Mouse (Mus musculus): ENCODE results near the gene Pkp3. TPM values are rescaled to one million over a fixed set of nuclear protein-coding genes. Genes with fewer than 3 reads are reported as not detected.
"Not testable (repeated sequence)": the region's sequence is repeated elsewhere in the genome, so short reads cannot be mapped to it uniquely, and the experiment has no call there.

Pkp3 gene
- 11.6 and 14.7 TPM in 2 replicates for polyA plus RNA-seq (2014; fragmentation: Nextera tagmentation; extraction: Ambion mirVana)

DNA sequence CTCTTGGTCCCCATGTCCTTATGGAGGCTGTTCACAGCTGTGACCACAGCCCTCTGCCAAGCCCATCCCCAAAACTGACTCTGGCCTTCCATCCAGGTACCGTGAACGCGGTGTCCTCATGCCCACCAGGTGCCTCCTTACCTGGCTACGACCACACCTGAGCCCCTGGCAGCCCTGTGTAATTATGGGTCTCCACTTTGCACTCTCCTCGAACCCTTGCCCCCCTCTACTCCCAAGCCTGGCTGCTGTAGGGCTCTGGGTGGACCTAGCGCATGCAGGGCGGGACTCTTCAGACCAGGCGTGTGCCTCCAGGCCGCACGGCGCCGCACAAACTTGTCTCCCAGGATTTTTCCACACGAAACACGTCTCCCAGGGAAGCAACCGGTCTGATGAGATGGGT, at the start of gene Pkp3:
TSS of gene Pkp3 (plus strand) at position 378 of the 400 bp plus-strand sequence.
- no peak within 1 kb of the TSS for H3K4me3 ChIP-seq (ENCODE audit: low read depth, low read length)
- whole genome bisulfite sequencing = 94% methylated on average over 15 of the region's 15 CpGs

DNA sequence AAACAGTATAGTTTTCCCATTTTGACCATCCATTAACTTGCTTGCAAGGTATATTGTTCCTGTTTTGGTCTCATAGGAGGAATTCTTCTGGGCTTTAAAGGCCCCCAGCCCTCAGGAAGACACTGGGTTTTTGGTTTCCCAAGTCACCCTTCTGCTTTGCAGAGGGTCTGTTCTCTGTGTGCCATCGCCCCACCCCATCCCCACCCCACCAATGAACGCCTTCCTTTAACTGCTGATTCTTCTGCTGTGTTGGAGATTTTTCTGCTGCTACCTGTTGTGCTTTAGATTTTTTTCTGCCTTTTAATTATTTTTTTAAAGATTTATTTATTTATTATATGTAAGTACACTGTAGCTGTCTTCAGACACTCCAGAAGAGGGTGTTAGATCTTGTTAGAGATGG, 49.2 kb upstream of the Pkp3 start, which contains the start of gene Gm17387:
TSS of gene Gm17387 (plus strand) at position 301 of the 400 bp plus-strand sequence.
- no peak for ATAC-seq (replicated peaks; ENCODE audit: low FRiP score, low TSS enrichment, low read depth)
- WGBS = 87% methylated on average over 2 of the region's 2 CpGs
- H3K4me3 ChIP-seq (ENCODE audit: low read depth, low read length) = no peak within 1 kb of the TSS

More for the DNA sequence above, at the start of gene Pkp3:
- DNase-seq (ENCODE audit: low spot score) (no peak), ATAC-seq (replicated peaks; ENCODE audit: low FRiP score, low TSS enrichment, low read depth) (no peak)
- Histone ChIP-seq H3K4me2 (ENCODE audit: low read length) (no peak within 1 kb of the TSS), H3K27ac (ENCODE audit: low read depth) (no peak within 1 kb of the TSS), H3K9me3 (ENCODE audit: control insufficient read depth, low read length) (no peaks in the 10 kb centered on the region), H3K36me3 (ENCODE audit: control insufficient read depth, insufficient read depth, low read length) (no peaks in the 10 kb centered on the region), H3K9ac (ENCODE audit: low read length) (no peak within 1 kb of the TSS), H3K4me1 (replicated peaks; ENCODE audit: control insufficient read depth, insufficient read depth, low read length) (no peaks in the 10 kb centered on the region), H3K27me3 (replicated peaks; ENCODE audit: control insufficient read depth, insufficient read depth, low read length) (no peaks in the 10 kb centered on the region)

DNA sequence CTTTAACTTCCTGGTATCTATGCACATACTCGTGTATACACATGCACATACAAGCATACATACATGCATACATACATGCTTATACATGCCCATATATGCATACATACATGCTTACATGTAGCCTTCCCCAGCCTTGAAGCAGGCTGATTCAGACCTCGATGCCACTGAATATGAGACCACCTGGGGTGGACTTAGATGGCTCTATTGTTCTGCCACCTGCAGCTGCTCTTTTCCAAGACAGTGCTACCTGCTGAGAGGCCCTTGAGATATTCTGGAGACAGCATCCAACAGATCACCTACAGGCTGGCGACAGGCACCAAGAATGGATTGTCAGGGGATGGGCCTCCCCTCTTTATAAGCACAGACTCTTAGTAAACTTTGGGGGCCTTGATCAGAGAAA, 47.6 kb upstream of the Pkp3 start:
- Histone ChIP-seq H3K4me2 (ENCODE audit: low read length) (no peak overlapping the region), H3K9me3 (ENCODE audit: control insufficient read depth, low read length) (no peaks in the 10 kb centered on the region), H3K4me1 (replicated peaks; ENCODE audit: control insufficient read depth, insufficient read depth, low read length) (no peaks in the 10 kb centered on the region; the same call in 1 of the 2 replicates), H3K27me3 (replicated peaks; ENCODE audit: control insufficient read depth, insufficient read depth, low read length) (no peaks in the 10 kb centered on the region), H3K9ac (ENCODE audit: low read length) (no peak overlapping the region), H3K4me3 (ENCODE audit: low read depth, low read length) (no peak overlapping the region), H3K36me3 (ENCODE audit: control insufficient read depth, insufficient read depth, low read length) (no peaks in the 10 kb centered on the region), H3K27ac (ENCODE audit: low read depth) (no peak overlapping the region)
- DNase-seq (ENCODE audit: low spot score) (no peak), ATAC-seq (replicated peaks; ENCODE audit: low FRiP score, low TSS enrichment, low read depth) (no peak)
- WGBS = 54% methylated on average over 3 of the region's 3 CpGs

More for the DNA sequence above, 49.2 kb upstream of the Pkp3 start, which contains the start of gene Gm17387:
- H3K9me3 ChIP-seq (ENCODE audit: control insufficient read depth, low read length) = no peaks in the 10 kb centered on the region
- H3K9ac ChIP-seq (ENCODE audit: low read length) = no peak within 1 kb of the TSS
- peaks cover 4% of the 10 kb centered on the region; the same call in 1 of the 2 replicates for H3K4me1 ChIP-seq (replicated peaks; ENCODE audit: control insufficient read depth, insufficient read depth, low read length)
- DNase-seq (ENCODE audit: low spot score) = no peak
- H3K36me3 ChIP-seq (ENCODE audit: control insufficient read depth, insufficient read depth, low read length) = no peaks in the 10 kb centered on the region
- no peak within 1 kb of the TSS for H3K27ac ChIP-seq (ENCODE audit: low read depth)
- no peaks in the 10 kb centered on the region for H3K27me3 ChIP-seq (replicated peaks; ENCODE audit: control insufficient read depth, insufficient read depth, low read length)
- H3K4me2 ChIP-seq (ENCODE audit: low read length) = no peak within 1 kb of the TSS

DNA sequence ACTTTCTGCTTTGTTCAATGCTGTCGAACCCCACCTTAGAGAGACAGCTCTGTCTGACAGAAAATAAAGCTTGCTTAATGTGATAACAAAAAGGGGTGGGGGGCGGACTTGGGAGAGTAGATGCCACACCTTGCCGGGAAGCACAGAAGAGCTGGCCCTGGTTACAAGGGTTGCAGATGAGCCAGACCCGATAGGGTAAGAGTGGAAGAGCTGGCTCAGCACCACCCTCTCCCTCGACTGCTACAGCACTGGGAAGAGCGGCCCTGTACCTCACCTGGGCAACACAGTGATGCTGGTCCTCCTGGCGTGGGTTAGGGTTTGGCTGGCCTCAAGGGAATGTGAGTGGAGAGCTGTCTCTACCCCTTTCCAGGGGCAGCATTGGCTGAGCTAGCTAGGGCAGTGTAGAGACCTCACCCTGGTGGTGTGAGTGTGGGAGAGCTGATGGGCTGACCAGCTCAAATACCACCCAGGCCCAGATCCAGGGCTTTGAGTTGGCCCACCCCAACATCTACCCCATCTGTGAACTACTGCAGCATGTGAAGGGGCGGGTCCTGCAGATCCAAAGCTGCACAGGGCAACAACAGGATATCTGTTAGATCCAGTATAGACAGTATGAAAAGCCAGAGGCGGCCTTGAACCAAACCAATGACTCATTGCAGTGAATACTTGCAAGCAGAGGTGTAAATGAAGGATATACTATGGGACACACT, 45.4 kb upstream of the Pkp3 start:
- Histone ChIP-seq H3K27me3 (replicated peaks; ENCODE audit: control insufficient read depth, insufficient read depth, low read length) (no peaks in the 10 kb centered on the region), H3K4me1 (replicated peaks; ENCODE audit: control insufficient read depth, insufficient read depth, low read length) (no peaks in the 10 kb centered on the region), H3K27ac (ENCODE audit: low read depth) (no peak overlapping the region), H3K36me3 (ENCODE audit: control insufficient read depth, insufficient read depth, low read length) (no peaks in the 10 kb centered on the region), H3K9ac (ENCODE audit: low read length) (no peak overlapping the region), H3K4me3 (ENCODE audit: low read depth, low read length) (no peak overlapping the region), H3K4me2 (ENCODE audit: low read length) (no peak overlapping the region), H3K9me3 (ENCODE audit: control insufficient read depth, low read length) (no peaks in the 10 kb centered on the region)
- ATAC-seq (replicated peaks; ENCODE audit: low FRiP score, low TSS enrichment, low read depth) = no peak
- 71% methylated on average over 9 of the region's 9 CpGs for WGBS
- DNase-seq (ENCODE audit: low spot score) = no peak

DNA sequence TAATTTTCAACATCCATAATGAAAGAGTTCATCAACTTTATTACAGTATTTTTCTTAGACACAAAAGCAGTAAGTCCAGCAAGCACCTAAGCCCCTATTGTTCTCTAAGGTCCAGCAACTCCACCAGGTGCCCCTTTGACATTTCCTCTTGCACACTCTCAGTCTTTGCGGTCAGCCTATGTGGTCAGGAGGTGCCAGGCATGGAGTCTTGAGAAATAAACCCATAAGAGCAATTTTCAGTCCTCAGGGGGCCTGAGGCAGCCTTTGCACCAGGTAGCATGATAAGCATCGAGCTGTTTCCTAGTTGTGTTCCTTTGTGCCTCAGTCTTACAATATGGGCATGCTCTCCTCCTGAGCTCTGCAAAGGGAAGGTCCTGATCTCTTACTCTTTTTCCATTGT, 41.4 kb upstream of the Pkp3 start:
- ATAC-seq (replicated peaks; ENCODE audit: low FRiP score, low TSS enrichment, low read depth) = not testable (repeated sequence)
- WGBS = 88% methylated on average over 1 of the region's 2 CpGs

DNA sequence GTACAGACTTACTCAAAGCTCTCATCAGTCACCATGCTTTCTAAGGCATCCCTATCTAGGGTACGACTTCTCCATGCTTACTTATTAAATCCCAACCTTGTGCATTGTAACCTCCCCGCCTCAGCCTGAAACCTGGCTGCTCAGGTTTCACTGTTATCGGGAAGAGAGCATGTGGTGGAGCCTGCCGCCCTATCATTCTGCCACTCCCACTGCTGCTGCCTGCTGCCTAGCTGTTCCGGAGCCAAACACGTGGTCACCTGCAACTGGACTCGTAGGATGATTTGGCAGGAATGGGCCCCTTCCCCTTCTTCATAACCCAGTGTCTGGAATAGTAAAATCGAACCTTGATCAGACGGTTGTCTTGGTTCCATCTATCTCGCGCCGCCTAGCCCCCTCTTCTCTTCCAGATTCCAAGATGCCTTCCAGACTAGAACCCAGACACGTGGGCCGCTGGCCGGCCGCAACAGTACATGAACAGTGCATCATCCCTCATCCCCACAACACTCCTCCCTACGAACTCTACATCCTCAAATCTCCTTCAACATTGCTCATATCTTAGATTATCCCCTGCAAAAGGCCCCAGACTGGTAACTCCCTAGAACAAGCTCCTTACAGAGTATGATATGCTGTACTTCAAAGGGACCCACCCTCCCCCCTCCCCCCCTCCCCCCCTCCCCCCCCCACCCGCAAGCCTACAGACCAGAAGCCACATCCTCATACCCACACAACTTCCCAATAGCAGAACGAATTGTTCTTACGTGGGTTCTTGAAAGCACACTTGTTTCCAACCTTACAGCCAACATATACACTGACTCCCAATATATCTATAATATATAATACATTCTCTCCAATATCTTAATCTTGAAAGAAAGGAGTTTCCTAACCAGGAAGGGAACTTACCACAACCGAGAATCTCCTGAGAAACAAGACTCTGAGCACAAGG, 39.7 kb upstream of the Pkp3 start:
- no peaks in the 10 kb centered on the region for H3K36me3 ChIP-seq (ENCODE audit: control insufficient read depth, insufficient read depth, low read length)
- no peaks in the 10 kb centered on the region for H3K27me3 ChIP-seq (replicated peaks; ENCODE audit: control insufficient read depth, insufficient read depth, low read length)
- H3K4me2 ChIP-seq (ENCODE audit: low read length) = no peak overlapping the region
- H3K4me1 ChIP-seq (replicated peaks; ENCODE audit: control insufficient read depth, insufficient read depth, low read length) = peaks cover 14% of the 10 kb centered on the region
- ATAC-seq (replicated peaks; ENCODE audit: low FRiP score, low TSS enrichment, low read depth) = peak; percentile 2; the same call in 1 of the 2 replicates
- WGBS = 69% methylated on average over 20 of the region's 21 CpGs
- no peaks in the 10 kb centered on the region for H3K9me3 ChIP-seq (ENCODE audit: control insufficient read depth, low read length)
- DNase-seq (ENCODE audit: low spot score) = no peak
- no peak overlapping the region for H3K4me3 ChIP-seq (ENCODE audit: low read depth, low read length)
- no peak overlapping the region for H3K27ac ChIP-seq (ENCODE audit: low read depth)
- no peak overlapping the region for H3K9ac ChIP-seq (ENCODE audit: low read length)

More for the DNA sequence above, 41.4 kb upstream of the Pkp3 start:
- not testable (repeated sequence) for H3K9ac ChIP-seq (ENCODE audit: low read length); H3K27me3 ChIP-seq (replicated peaks; ENCODE audit: control insufficient read depth, insufficient read depth, low read length); H3K4me2 ChIP-seq (ENCODE audit: low read length); H3K27ac ChIP-seq (ENCODE audit: low read depth); H3K4me3 ChIP-seq (ENCODE audit: low read depth, low read length); H3K4me1 ChIP-seq (replicated peaks; ENCODE audit: control insufficient read depth, insufficient read depth, low read length); DNase-seq (ENCODE audit: low spot score); H3K36me3 ChIP-seq (ENCODE audit: control insufficient read depth, insufficient read depth, low read length); H3K9me3 ChIP-seq (ENCODE audit: control insufficient read depth, low read length)

DNA sequence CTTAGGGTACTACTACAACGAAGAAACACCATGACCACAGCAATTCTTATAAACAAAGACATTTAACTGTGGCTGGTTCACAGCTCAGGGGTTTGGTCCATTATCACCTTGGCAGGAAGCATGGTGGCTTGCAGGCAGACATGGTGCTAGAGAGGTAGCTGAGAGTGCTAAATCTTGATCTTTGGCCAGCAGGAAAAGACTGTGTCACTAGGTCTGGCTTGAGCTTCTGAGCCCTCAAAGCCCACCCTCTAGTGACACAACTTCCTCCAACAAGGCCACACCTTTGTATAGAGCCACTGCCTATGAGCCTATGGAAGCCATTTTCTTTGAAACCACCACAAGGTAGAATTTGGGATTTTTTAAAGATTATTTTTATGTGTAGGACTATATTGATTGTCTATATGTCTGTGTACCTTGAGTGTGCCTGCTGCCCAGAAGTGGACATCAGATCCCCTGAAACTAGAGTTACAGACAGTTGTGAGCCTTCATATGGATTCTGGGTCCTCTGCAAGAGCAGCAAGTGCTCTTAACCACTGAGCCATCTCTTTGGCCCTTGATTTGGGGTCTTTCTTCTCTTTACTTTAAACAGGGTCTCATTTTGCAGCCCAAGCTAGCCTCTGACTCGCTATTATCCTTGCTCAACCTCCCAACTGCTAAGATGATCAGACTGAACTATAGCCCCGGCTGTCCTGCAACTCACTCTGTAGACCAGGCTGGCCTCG, 38.5 kb upstream of the Pkp3 start:
- Histone ChIP-seq H3K27ac (ENCODE audit: low read depth) (no peak overlapping the region), H3K36me3 (ENCODE audit: control insufficient read depth, insufficient read depth, low read length) (no peaks in the 10 kb centered on the region), H3K9me3 (ENCODE audit: control insufficient read depth, low read length) (no peaks in the 10 kb centered on the region), H3K4me1 (replicated peaks; ENCODE audit: control insufficient read depth, insufficient read depth, low read length) (peaks cover 14% of the 10 kb centered on the region), H3K4me2 (ENCODE audit: low read length) (no peak overlapping the region), H3K4me3 (ENCODE audit: low read depth, low read length) (no peak overlapping the region), H3K27me3 (replicated peaks; ENCODE audit: control insufficient read depth, insufficient read depth, low read length) (no peaks in the 10 kb centered on the region), H3K9ac (ENCODE audit: low read length) (no peak overlapping the region)
- WGBS = 88% methylated on average over 4 of the region's 4 CpGs
- no peak for ATAC-seq (replicated peaks; ENCODE audit: low FRiP score, low TSS enrichment, low read depth)
- DNase-seq (ENCODE audit: low spot score) = no peak

Measured in intestine, embryonic 14.5 days (tissue).